Mouse (Mus musculus) bone marrow, adult 2 months (tissue): ENCODE results near the gene Trp63. TPM values are rescaled to one million over a fixed set of nuclear protein-coding genes. Genes with fewer than 3 reads are reported as not detected.

Experiments used
- H3K27ac ChIP-seq: fragments of 200-500 bp; 2 replicates; pipeline ENCODE4 v1.5.1; 2012; ENCODE audit warnings: low read depth, mild to moderate bottlenecking, control low read depth, inconsistent platforms, low read length; ENCODE audit not compliant: control insufficient read depth, poor library complexity, insufficient read depth
- H3K4me1 ChIP-seq: fragments of 200-500 bp; 2 replicates; pipeline ENCODE4 v1.6.1; 2011; ENCODE audit warnings: low read length; ENCODE audit not compliant: control insufficient read depth, insufficient read depth
- H3K4me3 ChIP-seq: fragments of 200-500 bp; replicated peaks from 2 replicates; pipeline ENCODE3; 2011; ENCODE audit warnings: mild to moderate bottlenecking, low read depth, low read length, control low read depth; ENCODE audit not compliant: control insufficient read depth
- CTCF ChIP-seq: fragments of 200-500 bp; IDR thresholded peaks from 2 replicates; pipeline ENCODE4 v1.5.1; 2011; ENCODE audit warnings: low read length, control low read depth; ENCODE audit not compliant: control insufficient read depth, insufficient read depth
- POLR2A ChIP-seq: fragments of 200-500 bp; IDR thresholded peaks from 2 replicates; pipeline ENCODE4 v1.6.1; 2011; ENCODE audit warnings: low read depth, mild to moderate bottlenecking, control low read depth, low read length, borderline replicate concordance; ENCODE audit not compliant: control insufficient read depth
- WGBS: fragments of 180-500 bp; shearing (Covaris S2); methylation state at CpG from one replicate; pipeline ENCODE4 v1.1.7; 2018; 5-methylcytosine and 5-hydroxymethylcytosine counted together
- polyA plus RNA-seq: library from polyadenylated mRNA; stranded (reverse); fragments of >200 nt; gene quantifications from 2 replicates; pipeline ENCODE4 v1.2.4, GENCODE M21; 2011; ENCODE audit warnings: low replicate concordance; ENCODE audit not compliant: missing spikeins, insufficient read depth, insufficient read length

The Trp63 gene
- polyA plus RNA-seq, 1 experiment, result not detected

- no peak overlapping the region for H3K4me3 ChIP-seq
- no peak overlapping the region for H3K27ac ChIP-seq
- no peaks in the 10 kb centered on the region for H3K4me1 ChIP-seq
- TF ChIP-seq CTCF (no peak), POLR2A (no peak)
- WGBS, result 21% methylated on average over 1 of the region's 1 CpGs
Observed at GRCm38 (mm10) chr16:25912185-25912584, 228.6 kb downstream of the Trp63 start.

DNA sequence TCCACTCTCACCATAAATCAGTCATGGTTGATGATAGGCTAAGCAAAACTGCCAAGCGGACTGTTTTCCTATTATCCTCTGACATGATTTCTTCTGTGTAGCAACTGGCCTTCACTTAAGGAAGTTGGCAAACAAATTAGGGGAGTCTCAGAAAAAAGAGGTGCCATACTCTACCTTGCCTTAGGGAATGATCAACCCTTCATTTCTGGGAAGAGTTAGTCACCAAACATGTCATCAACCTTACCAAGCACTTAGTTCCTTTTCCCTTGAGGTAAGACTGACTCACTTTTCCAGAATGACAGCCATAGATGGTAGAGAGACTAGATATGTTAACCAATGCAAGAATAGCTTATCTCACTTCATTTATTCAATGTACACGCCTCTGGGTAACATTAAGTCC, 250.6 kb downstream of the Trp63 start:
- H3K27ac ChIP-seq, result no peak overlapping the region
- TF ChIP-seq POLR2A (no peak), CTCF (no peak)
- 75% methylated on average over 2 of the region's 2 CpGs for WGBS
- H3K4me1 ChIP-seq, result no peaks in the 10 kb centered on the region
- no peak overlapping the region for H3K4me3 ChIP-seq
